Mouse (Mus musculus) layer of hippocampus, adult 2 months (tissue): Measurements from ENCODE around the gene Lcn3. TPM values are rescaled to one million over a fixed set of nuclear protein-coding genes. Genes with fewer than 3 reads are reported as not detected.
"Not testable (repeated sequence)": the region's sequence is repeated elsewhere in the genome, so short reads cannot be mapped to it uniquely, and the experiment has no call there.

Experiments
- DNase-seq, 2 experiments: peaks; one replicate each; pipeline ENCODE4 v3.0.0; 2022; ENCODE audit warnings: low spot score in 2 of 2
- H3K27ac ChIP-seq: fragments of 200-600 bp; 2 replicates; pipeline ENCODE4 v1.8.1; 2022
- H3K4me3 ChIP-seq: fragments of 200-600 bp; 2 replicates; pipeline ENCODE4 v1.8.1; 2022; ENCODE audit warnings: mild to moderate bottlenecking
- CTCF ChIP-seq: fragments of 200-600 bp; conservative IDR thresholded peaks from 2 replicates; pipeline ENCODE4 v1.8.1; 2022; ENCODE audit warnings: antibody characterized with exemption, mild to moderate bottlenecking, moderate library complexity
- total RNA-seq, 2 experiments: library from RNA; stranded (reverse); gene quantifications; 2 replicates each; pipeline ENCODE4 v1.2.3; 2021

Gene Lcn3
- total RNA-seq, 2 experiments from 2014 or later = not detected

- DNase-seq = no peak
- Histone ChIP-seq H3K4me3 (no peak within 1 kb of the TSS), H3K27ac (no peak within 1 kb of the TSS)
- TF ChIP-seq CTCF = no peak
These were observed 16.6 kb downstream of the Lcn3 start, which contains the start of gene Gm13539 for GRCm38 (mm10) chr2:25781957-25782356. Gene Gm13539 (plus strand): TSS chr2:25782257.

- TF ChIP-seq CTCF = no peak
- H3K4me3 ChIP-seq = no peak overlapping the region
- DNase-seq = no peak
- no peak overlapping the region for H3K27ac ChIP-seq
These were observed 20.4 kb downstream of the Lcn3 start for GRCm38 (mm10) chr2:25785573-25786322.

GRCm38 (mm10) chr2:25789092-25789491 lies 23.7 kb downstream of the Lcn3 start:
- Histone ChIP-seq H3K4me3 (no peak overlapping the region), H3K27ac (no peak overlapping the region)
- DNase-seq = no peak
- TF ChIP-seq CTCF = no peak

GRCm38 (mm10) chr2:25797635-25798034 lies 32.3 kb downstream of the Lcn3 start:
- Histone ChIP-seq H3K27ac (no peak overlapping the region), H3K4me3 (no peak overlapping the region)
- no peak for TF ChIP-seq CTCF
- DNase-seq = no peak

GRCm38 (mm10) chr2:25798065-25798464 lies 32.7 kb downstream of the Lcn3 start:
- no peak for DNase-seq
- no peak for TF ChIP-seq CTCF
- Histone ChIP-seq H3K27ac (peak overlapping the region; percentile 28; the same call in 1 of the 2 replicates), H3K4me3 (no peak overlapping the region)

- no peak for DNase-seq
- TF ChIP-seq CTCF = no peak
- Histone ChIP-seq H3K4me3 (no peak overlapping the region), H3K27ac (no peak overlapping the region)
These were observed 46.3 kb downstream of the Lcn3 start for GRCm38 (mm10) chr2:25811711-25812110.

- no peak for DNase-seq
- Histone ChIP-seq H3K27ac (no peak overlapping the region), H3K4me3 (no peak overlapping the region)
- TF ChIP-seq CTCF = peak; percentile 18; the same call in 1 of the 2 replicates
These were observed 48.0 kb downstream of the Lcn3 start for GRCm38 (mm10) chr2:25813364-25813763.

GRCm38 (mm10) chr2:25815748-25816147 lies 50.4 kb downstream of the Lcn3 start, which contains the start of gene Glt6d1:
Gene Glt6d1 (minus strand): TSS chr2:25815848.
- not testable (repeated sequence) for H3K4me3 ChIP-seq, H3K27ac ChIP-seq, DNase-seq

Other genes with a start within 250 kb of the Lcn3 start
- gene Traf2, start 218.6 kb upstream of the Lcn3 start, total RNA-seq = 10 to 100 TPM; 10.9 to 12.0 TPM
- 100 to 1,000 TPM; 193 to 200 TPM for gene Edf1, start 207.7 kb upstream of the Lcn3 start, total RNA-seq
- 1 to 10 TPM; 2.8 to 3.5 TPM for gene Mamdc4, start 190.7 kb upstream of the Lcn3 start, total RNA-seq
- 10 to 100 TPM; 59.1 to 67.5 TPM for gene Phpt1, start 190.3 kb upstream of the Lcn3 start, total RNA-seq
- gene Ajm1, start 183.8 kb upstream of the Lcn3 start, total RNA-seq = 100 to 1,000 TPM; 106 to 120 TPM
- gene Rabl6, start 157.0 kb upstream of the Lcn3 start, total RNA-seq = 100 to 1,000 TPM; 149 to 151 TPM
- not detected for gene Ccdc183, start 147.9 kb upstream of the Lcn3 start, total RNA-seq
- 10 to 100 TPM; 14.1 to 15.4 TPM for gene Tmem141, start 143.6 kb upstream of the Lcn3 start, total RNA-seq
- gene Fcna, start 137.5 kb upstream of the Lcn3 start, total RNA-seq = under 1 TPM; 0.79 TPM
- gene Lcn8, start 112.4 kb upstream of the Lcn3 start, total RNA-seq = not detected
- not detected for gene Lcn5, start 107.6 kb upstream of the Lcn3 start, total RNA-seq
- gene Lcn6, start 88.8 kb upstream of the Lcn3 start, total RNA-seq = not detected
- not detected for gene Lcn10, start 82.8 kb upstream of the Lcn3 start, total RNA-seq
- not detected for gene Obp2a, start 65.5 kb upstream of the Lcn3 start, total RNA-seq
- gene Bmyc, start 58.8 kb upstream of the Lcn3 start, total RNA-seq = 10 to 100 TPM; 83.7 to 88.9 TPM
- gene Obp2b, start 28.6 kb upstream of the Lcn3 start, total RNA-seq = under 1 TPM in 1 of 2 experiments, not detected in 1; 0.86 TPM
- not detected for gene Lcn11, start 11.4 kb downstream of the Lcn3 start, total RNA-seq
- not detected for gene Gm13539, start 16.7 kb downstream of the Lcn3 start, total RNA-seq
- gene Glt6d1, start 50.3 kb downstream of the Lcn3 start, total RNA-seq = not detected
- gene Lcn9, start 57.6 kb downstream of the Lcn3 start, total RNA-seq = not detected
- not detected for gene Sohlh1, start 81.7 kb downstream of the Lcn3 start, total RNA-seq
- 10 to 100 TPM; 44.5 to 48.4 TPM for gene Kcnt1, start 98.2 kb downstream of the Lcn3 start, total RNA-seq
- 100 to 1,000 TPM; 142 to 148 TPM for gene Camsap1, start 217.7 kb downstream of the Lcn3 start, total RNA-seq